ENCODE assay signal across 8 mouse cellular contexts in genomic region chr10:83648131-83649020, GRCm38 (mm10). TPM values are rescaled to one million over a fixed set of nuclear protein-coding genes. Genes with fewer than 3 reads are reported as not detected.
DNase-seq lines count a peak whose midpoint lies in the region; ATAC-seq lines count a peak whose summit lies in the region.

Gene Appl2 (minus strand): TSS chr10:83648738.

- under 1% methylated on average over 59 of the region's 59 CpGs for WGBS in intestine, embryonic 15.5 days

- H3K4me1 ChIP-seq in intestine, embryonic 15.5 days (replicated peaks) = peaks cover 17% of the 10 kb centered on the region

- peak; percentile 93 for ATAC-seq in intestine, embryonic 15.5 days
- ATAC-seq in megakaryocyte-erythroid progenitor cell, adult 5-6 weeks (replicated peaks; ENCODE audit: low FRiP score, low TSS enrichment, poor library complexity, severe bottlenecking) = 0 out of 2 replicates have a peak, but pooled peaks have one; percentile 40

- H3K27ac ChIP-seq in intestine, embryonic 15.5 days = peak within 1 kb of the TSS; percentile 82

- no peaks in the 10 kb centered on the region for H3K36me3 ChIP-seq in intestine, embryonic 15.5 days

- peak within 1 kb of the TSS; percentile 71 for H3K4me2 ChIP-seq in intestine, embryonic 15.5 days (replicated peaks)

- H3K9me3 ChIP-seq in intestine, embryonic 15.5 days = no peaks in the 10 kb centered on the region

- H3K9ac ChIP-seq in intestine, embryonic 15.5 days = peak within 1 kb of the TSS; percentile 82

- peak within 1 kb of the TSS; percentile 86 for H3K4me3 ChIP-seq in intestine, embryonic 15.5 days (replicated peaks)

- no peaks in the 10 kb centered on the region for H3K27me3 ChIP-seq in intestine, embryonic 15.5 days (replicated peaks)

- peak; percentile 97 to 98 for DNase-seq in adrenal gland, adult (ENCODE audit: inconsistent age in 2 of 2, low spot score in 1 of 2)
- DNase-seq in embryo, embryonic 10 days (ENCODE audit: low spot score) = peak; percentile 93
- peak; percentile 93 to 95 for DNase-seq in gastrocnemius, postnatal 36 days
- peak; percentile 90 to 92 for DNase-seq in left cerebral cortex, postnatal 14 days (ENCODE audit: low spot score in 2 of 2)
- DNase-seq in right cerebral cortex, postnatal 14 days = peak; percentile 90
- peak; percentile 91 for DNase-seq in urinary bladder, postnatal 25 days (ENCODE audit: low spot score)

- intact Hi-C loops in gastrocnemius, postnatal 36 days (cut with DNase I) = loop anchor here (5.0 kb wide), 1 partner anchor 106 kb away; the partner anchor contains the start of gene Washc4
- intact Hi-C loops in left cerebral cortex, postnatal 14 days (cut with DNase I) = loop anchor here (5.0 kb wide), 1 partner anchor 79 kb away; no protein-coding TSS in a partner anchor

RNA-seq across cellular contexts. Expression of gene Appl2, which starts in this region (rescaled TPM):
- total RNA-seq in gastrocnemius, postnatal 36 days (2021) = 10 to 100 TPM; 15.0 to 20.0 TPM
- 46.0 and 49.1 TPM in 2 replicates for polyA plus RNA-seq in intestine, embryonic 15.5 days (2015; fragmentation: Nextera tagmentation; extraction: Ambion mirVana)
- total RNA-seq in left cerebral cortex, postnatal 14 days (2021) = 10 to 100 TPM; 41.8 to 45.2 TPM
- 1.8 and 5.4 TPM in 2 replicates for total RNA-seq in megakaryocyte-erythroid progenitor cell, adult 5-6 weeks (2014; fragmentation: Nextera tagmentation)
- total RNA-seq in megakaryocyte-erythroid progenitor cell, adult 5-6 weeks (2017) = 5.8 TPM in 1 of 2 replicates, not detected in the other

Comparison
In these comparisons a context has a peak if more than half of its experiments do, and no peak if none do; other contexts are left out.
1. Peak in every context shown above with its lines: DNase-seq, ATAC-seq, H3K4me3 ChIP-seq and H3K27ac ChIP-seq.